Mouse (Mus musculus): ENCODE data around the gene Tbc1d22a.

GRCm38 (mm10) chr15:86172124-86172523 is 42.1 kb upstream of the Tbc1d22a start:
- no peak for TF ChIP-seq CTCF (IDR thresholded peaks at IDR 0.05; ENCODE audit: control insufficient read depth, insufficient read depth, low read length)
- no peak for TF ChIP-seq POLR2A (IDR thresholded peaks at IDR 0.05; ENCODE audit: borderline replicate concordance, control insufficient read depth, low read depth, low read length)

All from bone marrow, adult 2 months (tissue).